Mouse (Mus musculus): ENCODE measurements around the gene Smap2. TPM values are rescaled to one million over a fixed set of nuclear protein-coding genes. Genes with fewer than 3 reads are reported as not detected.
A peak's percentile ranks its signal among the peaks of the same experiment; 100 is the strongest.

Gene Smap2
- polyA plus RNA-seq, 1 experiment from 2014 or later: 14.1 TPM

DNA sequence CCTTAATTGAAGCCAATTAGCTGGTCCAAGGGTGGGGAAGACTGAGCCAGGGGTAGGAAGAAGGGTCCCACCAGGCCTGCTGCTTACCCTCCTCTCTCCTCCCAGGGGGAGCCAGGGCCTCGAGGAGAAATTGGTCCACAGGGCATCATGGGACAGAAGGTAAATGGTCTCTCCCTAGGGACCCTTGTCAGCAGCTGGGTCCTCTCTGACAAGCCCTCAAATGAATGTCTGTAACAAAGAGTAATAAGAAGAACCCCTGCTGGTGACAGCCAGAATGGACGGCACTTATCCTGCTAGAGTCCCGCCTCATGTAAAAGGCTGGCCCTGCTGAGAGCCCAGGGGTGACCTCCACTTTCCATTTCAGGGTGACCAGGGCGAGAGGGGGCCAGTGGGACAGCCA, 34.8 kb upstream of the Smap2 start:
- no peaks in the 10 kb centered on the region for H3K27me3 ChIP-seq (ENCODE audit: insufficient read depth, low read length)
- H3K4me1 ChIP-seq (replicated peaks; ENCODE audit: insufficient read depth, low read length): no peaks in the 10 kb centered on the region
- ATAC-seq (replicated peaks; ENCODE audit: low FRiP score, low read depth): 0 out of 2 replicates have a peak, but pooled peaks have one; percentile 9
- WGBS: 39% methylated on average over 4 of the region's 4 CpGs
- TF ChIP-seq CTCF (IDR thresholded peaks at IDR 0.05; ENCODE audit: low read depth): peak; percentile 20; the same call in 1 of the 2 replicates
- no peak overlapping the region for H3K4me3 ChIP-seq (replicated peaks; ENCODE audit: low read depth, low read length)
- H3K9ac ChIP-seq (ENCODE audit: low read depth, low read length): no peak overlapping the region
- H3K4me2 ChIP-seq (ENCODE audit: low read length): no peak overlapping the region
- H3K9me3 ChIP-seq (replicated peaks; ENCODE audit: low read length): no peaks in the 10 kb centered on the region
- no peak overlapping the region for H3K27ac ChIP-seq
- H3K36me3 ChIP-seq (ENCODE audit: insufficient read depth, low read length): no peaks in the 10 kb centered on the region
- no peak for DNase-seq (ENCODE audit: low spot score)

DNA sequence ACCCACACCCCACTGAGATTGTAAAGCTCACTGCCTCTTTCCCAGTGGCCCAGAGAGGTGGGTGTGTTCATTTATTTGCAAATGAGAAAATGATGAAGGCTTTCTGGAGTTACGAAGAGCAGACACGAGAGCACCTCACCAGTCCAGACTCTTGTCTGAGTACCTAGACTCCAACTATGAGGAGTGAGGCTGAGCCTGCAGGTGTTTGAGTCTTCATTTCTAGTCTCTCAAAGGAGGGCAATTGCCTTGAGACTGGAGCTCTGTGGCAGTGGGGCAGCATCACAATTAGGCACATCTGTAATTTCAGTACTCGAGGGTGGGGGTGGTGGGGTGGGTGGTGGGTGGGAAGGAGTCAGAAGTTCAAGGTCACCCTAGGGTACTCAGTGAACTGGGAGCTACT, 25.9 kb upstream of the Smap2 start:
- Histone ChIP-seq H3K27ac (no peak overlapping the region), H3K36me3 (ENCODE audit: insufficient read depth, low read length) (no peaks in the 10 kb centered on the region), H3K4me2 (ENCODE audit: low read length) (no peak overlapping the region), H3K4me3 (replicated peaks; ENCODE audit: low read depth, low read length) (no peak overlapping the region), H3K4me1 (replicated peaks; ENCODE audit: insufficient read depth, low read length) (no peaks in the 10 kb centered on the region), H3K9ac (ENCODE audit: low read depth, low read length) (no peak overlapping the region), H3K9me3 (replicated peaks; ENCODE audit: low read length) (no peaks in the 10 kb centered on the region), H3K27me3 (ENCODE audit: insufficient read depth, low read length) (peaks cover 5% of the 10 kb centered on the region; the same call in 1 of the 2 replicates)
- WGBS: 75% methylated on average over 3 of the region's 3 CpGs
- no peak for TF ChIP-seq CTCF (IDR thresholded peaks at IDR 0.05; ENCODE audit: low read depth)
- DNase-seq (ENCODE audit: low spot score) (no peak), ATAC-seq (replicated peaks; ENCODE audit: low FRiP score, low read depth) (no peak)

DNA sequence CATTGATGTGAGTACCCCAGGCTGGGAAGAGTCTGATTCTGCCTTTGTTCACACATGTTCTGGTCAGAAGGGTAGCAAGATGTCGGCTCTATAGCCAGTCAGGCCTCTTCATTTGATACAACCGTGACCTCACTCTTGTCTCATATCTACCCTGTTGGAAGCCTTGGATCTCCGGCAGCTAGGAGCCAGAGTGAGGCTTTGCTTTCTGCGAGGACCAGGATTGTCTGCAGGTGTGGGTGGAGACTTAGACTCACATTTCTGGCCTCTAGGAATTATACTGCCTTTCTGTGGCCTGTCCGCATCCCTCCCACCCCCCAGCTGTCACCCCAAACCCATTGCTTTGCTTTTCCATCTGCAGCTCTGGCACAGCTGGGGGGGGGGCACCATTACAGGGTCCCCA, 25.4 kb upstream of the Smap2 start:
- ATAC-seq (replicated peaks; ENCODE audit: low FRiP score, low read depth) (no peak), DNase-seq (ENCODE audit: low spot score) (no peak)
- Histone ChIP-seq H3K4me1 (replicated peaks; ENCODE audit: insufficient read depth, low read length) (no peaks in the 10 kb centered on the region), H3K27ac (no peak overlapping the region), H3K9me3 (replicated peaks; ENCODE audit: low read length) (no peaks in the 10 kb centered on the region), H3K36me3 (ENCODE audit: insufficient read depth, low read length) (no peaks in the 10 kb centered on the region), H3K9ac (ENCODE audit: low read depth, low read length) (no peak overlapping the region), H3K4me2 (ENCODE audit: low read length) (no peak overlapping the region), H3K4me3 (replicated peaks; ENCODE audit: low read depth, low read length) (no peak overlapping the region), H3K27me3 (ENCODE audit: insufficient read depth, low read length) (peaks cover 5% of the 10 kb centered on the region; the same call in 1 of the 2 replicates)
- WGBS: 81% methylated on average over 5 of the region's 5 CpGs
- no peak for TF ChIP-seq CTCF (IDR thresholded peaks at IDR 0.05; ENCODE audit: low read depth)

DNA sequence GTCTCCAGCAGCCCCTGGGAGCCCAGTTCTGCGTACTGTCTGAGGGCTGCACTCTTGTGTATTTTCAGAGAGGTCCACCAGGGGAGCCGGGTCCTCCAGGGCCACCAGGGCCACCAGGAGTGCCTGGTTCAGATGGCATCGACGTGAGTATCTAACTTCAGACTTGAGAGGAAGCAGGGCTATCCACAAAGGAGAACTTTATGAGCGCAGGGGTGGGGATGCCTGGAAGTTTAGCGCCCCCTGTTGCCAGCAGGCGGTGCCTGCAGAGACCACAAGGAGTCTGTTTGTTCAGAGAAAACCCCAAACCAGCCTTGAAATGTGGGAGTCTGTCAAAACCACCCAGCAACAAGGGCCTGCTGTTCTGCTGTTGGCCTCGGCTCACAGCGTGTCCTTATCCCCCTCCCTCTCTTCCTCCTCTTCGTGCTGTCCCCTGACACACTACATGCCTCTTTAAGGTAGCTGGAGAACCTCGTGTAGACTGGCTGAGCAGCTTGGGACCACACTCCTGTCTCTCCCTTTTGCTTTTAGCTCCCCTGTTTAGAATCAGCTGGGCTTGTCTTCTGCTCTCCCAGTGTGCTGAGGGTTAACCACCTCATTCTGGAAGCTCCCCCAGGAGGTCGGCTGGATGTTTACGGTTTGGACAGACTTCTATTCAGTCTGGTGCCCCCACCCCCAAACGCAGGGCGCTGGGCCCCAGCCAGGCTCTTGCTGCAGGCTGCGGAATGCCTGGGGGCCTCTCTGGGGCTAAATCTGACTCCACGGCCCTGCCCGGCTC, 24.0 kb upstream of the Smap2 start:
- Histone ChIP-seq H3K27me3 (ENCODE audit: insufficient read depth, low read length) (peaks cover 5% of the 10 kb centered on the region; the same call in 1 of the 2 replicates), H3K4me1 (replicated peaks; ENCODE audit: insufficient read depth, low read length) (no peaks in the 10 kb centered on the region), H3K27ac (peak overlapping the region; percentile 47), H3K36me3 (ENCODE audit: insufficient read depth, low read length) (no peaks in the 10 kb centered on the region), H3K4me2 (ENCODE audit: low read length) (peak overlapping the region; percentile 15; the same call in 1 of the 2 replicates), H3K4me3 (replicated peaks; ENCODE audit: low read depth, low read length) (no peak overlapping the region), H3K9me3 (replicated peaks; ENCODE audit: low read length) (no peaks in the 10 kb centered on the region), H3K9ac (ENCODE audit: low read depth, low read length) (no peak overlapping the region)
- WGBS: 12% methylated on average over 18 of the region's 18 CpGs
- TF ChIP-seq CTCF (IDR thresholded peaks at IDR 0.05; ENCODE audit: low read depth): peak; percentile 76
- peak; percentile 60 for ATAC-seq (replicated peaks; ENCODE audit: low FRiP score, low read depth)
- DNase-seq (ENCODE audit: low spot score): peak; percentile 79

DNA sequence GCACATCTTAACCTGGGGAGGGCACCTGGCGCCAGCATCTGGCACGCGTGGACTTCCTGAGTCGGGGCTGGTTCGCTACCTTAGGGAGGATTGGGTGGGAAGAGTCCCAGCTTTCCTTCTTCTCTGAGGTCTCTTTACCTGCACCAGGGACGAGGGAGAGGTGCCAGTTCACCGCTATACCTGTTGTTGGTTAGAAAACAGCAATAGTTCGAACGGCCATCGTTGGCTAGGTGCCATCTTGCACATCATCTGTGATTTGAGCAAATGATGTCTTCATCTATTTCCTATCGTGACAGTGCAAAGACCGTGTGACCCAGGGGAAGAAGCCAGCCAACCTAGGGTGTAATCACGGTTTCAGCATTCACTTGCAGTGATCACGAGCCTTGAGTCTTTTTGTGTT, 23.3 kb upstream of the Smap2 start:
- 63% methylated on average over 14 of the region's 14 CpGs for WGBS
- Histone ChIP-seq H3K27me3 (ENCODE audit: insufficient read depth, low read length) (peaks cover 5% of the 10 kb centered on the region; the same call in 1 of the 2 replicates), H3K4me2 (ENCODE audit: low read length) (peak overlapping the region; percentile 67), H3K36me3 (ENCODE audit: insufficient read depth, low read length) (no peaks in the 10 kb centered on the region), H3K27ac (no peak overlapping the region), H3K9ac (ENCODE audit: low read depth, low read length) (no peak overlapping the region), H3K4me1 (replicated peaks; ENCODE audit: insufficient read depth, low read length) (no peaks in the 10 kb centered on the region), H3K4me3 (replicated peaks; ENCODE audit: low read depth, low read length) (peak overlapping the region; percentile 30; the same call in 1 of the 2 replicates), H3K9me3 (replicated peaks; ENCODE audit: low read length) (no peaks in the 10 kb centered on the region)
- DNase-seq (ENCODE audit: low spot score) (no peak), ATAC-seq (replicated peaks; ENCODE audit: low FRiP score, low read depth) (no peak)
- no peak for TF ChIP-seq CTCF (IDR thresholded peaks at IDR 0.05; ENCODE audit: low read depth)

DNA sequence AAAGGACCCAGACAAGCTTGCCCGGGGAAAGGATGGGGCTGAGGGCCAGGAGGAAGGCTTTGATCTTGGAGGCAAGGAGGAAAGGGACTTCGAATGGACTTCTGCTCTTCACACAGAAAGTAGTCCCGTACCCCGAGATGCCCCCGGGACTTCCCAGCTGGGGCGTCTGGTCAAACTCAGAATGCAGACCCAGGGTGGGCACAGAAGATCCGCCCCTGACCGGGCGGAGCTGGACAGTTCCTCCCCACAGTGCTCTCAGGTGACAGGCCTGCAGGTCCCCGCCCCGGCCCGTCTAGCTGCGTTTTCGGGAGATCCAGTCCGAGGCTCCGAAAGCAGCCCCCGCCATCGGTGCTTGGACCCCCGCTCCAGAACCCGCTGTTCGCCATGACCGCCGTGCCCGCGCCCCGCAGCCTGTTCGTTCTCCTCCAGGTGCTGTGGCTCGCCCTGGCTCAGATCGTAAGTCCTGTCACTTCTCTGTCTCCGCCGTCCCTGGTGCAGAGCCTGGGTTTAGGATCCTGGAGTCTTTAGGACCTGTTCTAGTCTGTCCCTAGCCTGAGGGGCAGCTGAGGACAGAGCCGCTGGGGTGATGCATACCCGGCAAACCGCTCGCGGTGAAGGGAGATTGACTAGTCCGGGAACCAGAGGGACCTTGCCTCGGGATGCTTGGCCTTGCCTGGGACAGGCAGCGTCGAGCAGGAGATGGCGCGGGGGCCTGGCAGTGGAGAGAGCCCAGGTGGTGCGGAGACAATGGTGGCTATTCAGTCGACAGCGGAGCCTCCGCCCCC, 22.5 kb upstream of the Smap2 start, which contains the start of gene Col9a2:
Col9a2 (plus strand) TSS at position 55 of the 785 bp plus-strand sequence.
- 1% methylated on average over 46 of the region's 46 CpGs for WGBS
- no peaks in the 10 kb centered on the region for H3K9me3 ChIP-seq (replicated peaks; ENCODE audit: low read length)
- no peaks in the 10 kb centered on the region for H3K4me1 ChIP-seq (replicated peaks; ENCODE audit: insufficient read depth, low read length)
- no peak for TF ChIP-seq CTCF (IDR thresholded peaks at IDR 0.05; ENCODE audit: low read depth)
- H3K36me3 ChIP-seq (ENCODE audit: insufficient read depth, low read length): no peaks in the 10 kb centered on the region
- peak within 1 kb of the TSS; percentile 31 for H3K9ac ChIP-seq (ENCODE audit: low read depth, low read length)
- peak within 1 kb of the TSS; percentile 67 for H3K4me2 ChIP-seq (ENCODE audit: low read length)
- no peak within 1 kb of the TSS for H3K27ac ChIP-seq
- peak; percentile 58; the same call in 1 of the 2 replicates for ATAC-seq (replicated peaks; ENCODE audit: low FRiP score, low read depth)
- H3K4me3 ChIP-seq (replicated peaks; ENCODE audit: low read depth, low read length): peak within 1 kb of the TSS; percentile 30
- no peak for DNase-seq (ENCODE audit: low spot score)
- H3K27me3 ChIP-seq (ENCODE audit: insufficient read depth, low read length): peaks cover 5% of the 10 kb centered on the region; the same call in 1 of the 2 replicates
